Mouse (Mus musculus): Measurements from ENCODE around the gene Rif1.

GRCm38 (mm10) chr2:52084571-52084970, 11.9 kb downstream of the Rif1 start:
- TF ChIP-seq ZC3H11A (IDR thresholded peaks at IDR 0.05; ENCODE audit: borderline replicate concordance, low read depth, low read length) (no peak), MAFK (IDR thresholded peaks at IDR 0.05; ENCODE audit: insufficient read depth, low read depth, low read length) (no peak), ZNF384 (IDR thresholded peaks at IDR 0.05; ENCODE audit: low read depth, low read length) (no peak)
